Mouse (Mus musculus): ENCODE data around the gene Adprm. TPM values are rescaled to one million over a fixed set of nuclear protein-coding genes. Genes with fewer than 3 reads are reported as not detected.
"Not testable (repeated sequence)": the region's sequence is repeated elsewhere in the genome, so short reads cannot be mapped to it uniquely, and the experiment has no call there.

Adprm gene
- 10 to 100 TPM; 13.9 to 15.8 TPM for total RNA-seq (2021)

DNA sequence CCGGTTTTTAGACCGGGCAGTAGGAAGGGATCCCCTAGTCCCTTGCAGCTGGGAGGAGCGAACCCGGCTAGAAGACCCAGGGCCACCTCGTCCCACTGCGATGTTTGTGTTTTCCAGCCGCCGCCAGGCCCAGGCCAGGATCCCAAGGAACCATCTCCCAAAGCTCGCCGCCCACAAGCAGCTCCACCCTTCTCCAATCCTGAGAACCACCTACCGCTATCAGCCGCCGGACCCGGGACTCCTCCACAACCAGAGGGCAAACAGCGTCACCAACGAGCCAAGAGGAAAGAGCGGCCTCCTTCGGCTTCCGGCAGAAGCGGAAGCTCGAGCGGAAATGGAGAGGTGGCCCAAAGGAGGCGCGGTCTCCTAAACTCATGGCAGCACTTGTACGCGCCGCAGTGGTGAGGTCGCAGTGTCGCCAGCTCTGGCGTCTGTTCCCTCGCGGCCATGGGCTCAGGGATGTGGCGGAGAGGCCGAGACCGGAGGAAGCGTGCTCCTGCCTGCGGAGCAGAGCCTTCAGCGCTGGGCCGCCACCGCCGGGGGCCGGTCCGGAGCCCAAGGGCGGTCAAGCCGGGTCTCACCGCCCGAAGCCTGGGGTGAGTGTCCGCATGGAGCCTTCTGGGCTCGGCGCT lies at the start of gene Adprm, which contains the start of gene Sco1:
Gene Adprm (minus strand): TSS at position 274 of the 632 bp plus-strand sequence.
Gene Sco1 (plus strand): TSS at position 350 of the 632 bp plus-strand sequence.
- peak; percentile 89 for DNase-seq

DNA sequence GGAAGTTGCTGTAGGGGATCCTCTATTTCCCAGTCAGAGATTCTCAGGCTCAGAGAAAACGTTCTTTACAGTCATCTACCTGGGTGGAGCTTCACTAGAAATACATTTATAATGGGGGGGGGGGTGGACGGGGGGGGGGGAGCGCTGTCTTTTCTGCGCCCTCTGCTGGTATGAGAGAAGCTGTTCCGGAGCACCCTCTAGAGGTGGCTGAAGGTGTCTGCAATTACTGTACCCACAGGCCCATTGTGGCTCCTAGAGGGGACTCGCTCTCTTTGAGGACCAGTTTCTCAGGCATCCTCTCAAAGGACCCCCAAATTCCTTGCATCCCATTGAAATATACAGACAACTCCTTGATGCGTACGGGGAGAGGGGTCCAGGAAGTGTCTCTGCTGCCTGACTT lies 49.3 kb upstream of the Adprm start:
- peak; percentile 72 for DNase-seq

DNA sequence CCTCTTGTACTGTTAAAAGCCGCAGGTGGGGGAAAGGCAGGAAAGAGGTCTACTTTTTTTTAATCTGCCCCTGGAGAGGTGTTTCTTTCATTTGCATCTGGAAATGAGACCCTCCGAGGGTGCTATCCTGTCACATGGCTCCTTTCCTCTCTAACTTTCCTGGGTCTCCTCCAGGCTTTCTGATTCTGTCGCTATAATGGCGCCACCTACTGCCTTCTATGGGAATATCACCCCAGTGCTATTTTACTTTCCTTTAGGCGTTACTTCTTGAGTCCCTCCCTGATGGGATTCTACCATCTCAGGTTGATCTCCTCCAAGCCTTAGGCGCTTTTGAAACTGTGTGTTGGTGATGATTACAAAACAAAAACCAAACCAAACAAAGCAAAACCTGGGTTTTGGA lies 47.8 kb upstream of the Adprm start:
- peak; percentile 55 for DNase-seq

DNA sequence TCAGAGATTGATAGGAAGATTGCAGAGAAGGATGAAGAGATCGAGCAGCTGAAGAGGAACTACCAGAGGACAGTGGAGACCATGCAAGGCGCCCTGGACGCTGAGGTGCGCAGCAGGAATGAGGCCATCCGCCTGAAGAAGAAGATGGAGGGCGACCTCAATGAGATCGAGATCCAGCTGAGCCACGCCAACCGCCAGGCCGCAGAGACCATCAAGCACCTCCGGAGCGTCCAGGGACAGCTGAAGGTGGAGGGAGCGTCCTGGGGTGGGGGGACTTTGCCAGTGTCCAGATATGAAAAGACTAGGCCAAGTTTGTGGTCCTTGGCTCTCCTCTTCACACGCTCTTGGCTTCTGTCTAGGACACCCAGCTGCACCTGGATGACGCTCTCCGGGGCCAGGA lies 46.8 kb upstream of the Adprm start:
- DNase-seq, result no peak

DNA sequence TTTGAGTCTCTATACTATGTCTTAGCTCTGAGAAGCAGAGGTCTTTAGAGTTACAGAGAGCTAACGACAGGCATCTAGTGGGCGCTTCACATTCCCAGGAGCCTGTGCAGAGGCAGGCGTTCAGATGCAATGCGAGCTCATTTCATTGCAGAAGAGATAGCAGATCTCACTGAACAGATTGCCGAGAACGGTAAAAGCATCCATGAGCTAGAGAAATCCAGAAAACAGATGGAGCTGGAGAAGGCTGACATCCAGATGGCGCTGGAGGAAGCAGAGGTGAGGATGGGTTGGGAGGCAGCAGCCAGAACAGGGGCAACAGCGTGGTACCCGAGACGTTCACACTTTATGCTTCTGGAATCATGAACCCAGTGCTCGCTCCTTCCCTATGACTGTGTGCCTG lies 46.0 kb upstream of the Adprm start:
- DNase-seq, result no peak

DNA sequence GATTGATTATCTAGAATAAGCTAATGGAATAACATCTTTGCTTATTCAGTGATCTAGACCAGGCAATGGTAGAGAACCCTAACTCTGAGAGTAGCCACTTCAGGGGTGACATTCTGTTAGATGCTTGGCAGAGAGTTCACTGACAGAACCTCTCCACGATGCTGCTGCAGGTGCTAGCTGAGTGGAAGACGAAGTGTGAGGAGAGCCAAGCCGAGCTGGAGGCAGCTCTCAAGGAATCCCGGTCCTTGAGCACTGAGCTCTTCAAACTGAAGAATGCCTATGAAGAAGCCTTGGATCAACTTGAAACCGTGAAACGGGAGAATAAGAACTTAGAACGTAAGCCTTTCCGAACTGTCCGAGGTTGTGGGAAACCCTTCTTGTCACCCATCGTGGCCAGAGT lies 45.3 kb upstream of the Adprm start:
- DNase-seq, result no peak

DNA sequence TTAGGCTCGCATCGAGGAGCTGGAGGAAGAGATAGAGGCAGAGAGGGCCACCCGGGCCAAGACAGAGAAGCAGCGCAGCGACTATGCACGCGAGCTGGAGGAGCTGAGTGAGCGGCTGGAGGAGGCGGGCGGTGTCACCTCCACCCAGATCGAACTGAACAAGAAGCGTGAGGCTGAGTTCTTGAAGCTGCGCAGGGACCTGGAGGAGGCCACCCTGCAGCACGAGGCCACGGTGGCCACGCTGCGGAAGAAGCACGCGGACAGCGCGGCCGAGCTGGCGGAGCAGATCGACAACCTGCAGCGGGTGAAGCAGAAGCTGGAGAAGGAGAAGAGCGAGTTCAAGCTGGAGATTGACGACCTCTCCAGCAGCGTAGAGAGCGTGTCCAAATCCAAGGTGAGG lies 42.1 kb upstream of the Adprm start:
- DNase-seq, result no peak

DNA sequence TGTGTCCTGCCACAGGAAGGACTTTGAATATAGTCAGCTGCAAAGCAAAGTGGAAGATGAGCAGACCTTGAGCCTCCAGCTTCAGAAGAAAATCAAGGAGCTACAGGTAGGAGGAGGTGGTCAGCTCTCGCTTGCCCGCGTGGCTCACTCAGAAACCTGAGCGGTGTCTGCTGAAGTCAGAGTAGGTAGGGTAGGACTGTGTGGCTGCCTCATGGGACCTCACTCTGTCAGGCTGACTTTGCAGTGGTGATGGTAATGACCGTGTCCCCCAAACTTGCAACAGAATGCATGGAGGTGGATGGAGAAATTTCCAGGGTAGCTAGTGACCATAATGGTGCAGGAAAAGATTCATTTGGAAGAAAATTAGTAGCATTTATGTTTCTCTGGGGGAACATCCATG lies 41.3 kb upstream of the Adprm start:
- no peak for DNase-seq

DNA sequence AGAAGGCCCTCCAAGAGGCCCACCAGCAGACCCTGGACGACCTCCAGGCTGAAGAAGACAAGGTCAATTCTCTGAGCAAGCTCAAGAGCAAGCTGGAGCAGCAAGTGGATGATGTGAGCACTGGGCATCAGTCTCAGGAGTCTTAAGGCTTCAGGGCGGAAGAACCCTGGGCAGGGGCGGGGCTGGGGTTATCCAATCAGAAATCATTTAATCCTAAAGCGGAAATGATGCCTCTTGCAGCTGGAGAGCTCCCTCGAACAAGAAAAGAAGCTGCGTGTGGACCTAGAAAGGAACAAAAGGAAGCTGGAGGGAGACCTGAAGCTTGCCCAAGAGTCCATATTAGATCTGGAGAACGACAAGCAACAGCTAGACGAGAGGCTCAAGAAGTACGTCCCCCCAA lies 40.8 kb upstream of the Adprm start:
- DNase-seq, result no peak

DNA sequence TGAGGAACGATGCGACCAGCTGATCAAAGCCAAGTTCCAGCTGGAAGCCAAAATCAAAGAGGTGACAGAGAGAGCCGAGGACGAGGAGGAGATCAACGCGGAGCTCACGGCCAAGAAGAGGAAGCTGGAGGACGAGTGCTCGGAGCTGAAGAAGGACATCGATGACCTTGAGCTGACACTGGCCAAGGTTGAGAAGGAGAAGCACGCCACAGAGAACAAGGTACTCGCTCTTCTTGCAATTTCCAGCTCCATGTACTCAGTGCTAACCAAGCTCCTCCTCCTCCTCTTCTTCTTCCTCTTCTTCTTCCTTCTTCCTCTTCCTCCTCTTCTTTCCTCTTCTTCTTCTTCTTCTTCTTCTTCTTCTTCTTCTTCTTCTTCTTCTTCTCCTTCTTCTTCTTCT lies 40.0 kb upstream of the Adprm start:
- DNase-seq, result not testable (repeated sequence)

DNA sequence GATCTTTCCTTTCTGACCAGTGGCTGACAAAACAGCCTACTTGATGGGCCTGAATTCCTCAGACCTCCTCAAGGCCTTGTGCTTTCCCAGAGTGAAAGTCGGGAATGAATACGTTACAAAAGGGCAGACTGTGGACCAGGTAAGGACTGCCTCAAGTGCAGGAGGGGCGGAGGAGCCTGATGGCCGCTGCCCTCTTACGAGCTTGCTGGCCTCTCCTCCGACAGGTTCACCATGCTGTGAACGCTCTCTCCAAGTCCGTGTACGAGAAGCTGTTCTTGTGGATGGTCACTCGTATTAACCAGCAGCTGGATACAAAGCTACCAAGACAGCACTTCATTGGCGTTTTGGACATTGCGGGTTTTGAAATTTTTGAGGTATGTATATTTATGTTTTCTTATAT lies 34.8 kb upstream of the Adprm start:
- DNase-seq, result no peak

DNA sequence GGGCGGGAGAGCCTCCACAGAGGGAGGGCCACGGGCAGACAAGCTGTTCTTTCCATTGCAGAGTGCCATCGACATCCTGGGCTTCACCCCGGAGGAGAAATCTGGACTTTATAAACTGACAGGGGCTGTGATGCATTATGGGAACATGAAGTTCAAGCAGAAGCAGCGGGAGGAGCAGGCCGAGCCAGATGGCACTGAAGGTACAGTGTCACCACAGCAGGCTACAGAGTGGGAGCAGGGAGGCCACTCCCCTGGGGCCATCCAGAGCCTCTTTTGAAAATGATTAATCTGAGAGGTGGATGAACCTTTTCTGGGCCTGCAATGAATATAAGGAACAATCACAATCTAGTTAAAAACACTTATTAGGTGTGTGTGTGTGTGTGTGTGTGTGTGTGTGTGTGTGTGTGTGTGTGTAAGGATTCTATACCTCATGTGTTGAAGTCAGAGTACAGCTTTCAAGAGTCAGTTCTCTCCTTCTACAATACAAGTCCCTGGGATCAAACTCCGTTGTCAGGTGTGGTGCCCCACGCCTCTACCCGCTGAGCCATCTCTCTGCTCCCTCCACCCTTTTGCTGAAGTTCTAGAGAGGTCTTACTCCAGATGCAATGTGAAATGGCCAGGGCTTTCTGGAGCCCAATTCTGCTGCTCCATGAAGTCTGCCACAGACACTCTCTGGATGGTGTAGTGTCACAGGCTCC lies 34.2 kb upstream of the Adprm start:
- DNase-seq, result no peak

DNA sequence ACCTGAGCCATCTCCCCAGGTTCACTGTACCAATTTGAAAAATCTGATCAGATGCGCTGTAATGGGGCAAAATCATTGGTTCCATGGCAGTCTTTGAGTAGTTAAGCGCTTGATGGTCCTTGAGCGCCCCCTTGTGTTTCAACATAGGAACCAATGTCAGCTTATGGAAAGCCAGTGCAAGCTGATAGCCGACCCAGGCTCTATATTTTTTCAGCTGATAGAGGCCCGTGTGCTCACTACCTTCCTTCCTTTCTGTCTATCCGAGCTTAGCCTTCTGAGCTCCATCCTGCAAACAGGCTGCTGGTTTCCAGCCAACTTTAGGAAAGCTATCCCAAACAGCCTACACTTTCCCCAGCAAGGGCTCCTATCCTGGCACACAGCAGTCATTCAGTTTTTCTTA lies 33.1 kb upstream of the Adprm start:
- peak; percentile 76 for DNase-seq

DNA sequence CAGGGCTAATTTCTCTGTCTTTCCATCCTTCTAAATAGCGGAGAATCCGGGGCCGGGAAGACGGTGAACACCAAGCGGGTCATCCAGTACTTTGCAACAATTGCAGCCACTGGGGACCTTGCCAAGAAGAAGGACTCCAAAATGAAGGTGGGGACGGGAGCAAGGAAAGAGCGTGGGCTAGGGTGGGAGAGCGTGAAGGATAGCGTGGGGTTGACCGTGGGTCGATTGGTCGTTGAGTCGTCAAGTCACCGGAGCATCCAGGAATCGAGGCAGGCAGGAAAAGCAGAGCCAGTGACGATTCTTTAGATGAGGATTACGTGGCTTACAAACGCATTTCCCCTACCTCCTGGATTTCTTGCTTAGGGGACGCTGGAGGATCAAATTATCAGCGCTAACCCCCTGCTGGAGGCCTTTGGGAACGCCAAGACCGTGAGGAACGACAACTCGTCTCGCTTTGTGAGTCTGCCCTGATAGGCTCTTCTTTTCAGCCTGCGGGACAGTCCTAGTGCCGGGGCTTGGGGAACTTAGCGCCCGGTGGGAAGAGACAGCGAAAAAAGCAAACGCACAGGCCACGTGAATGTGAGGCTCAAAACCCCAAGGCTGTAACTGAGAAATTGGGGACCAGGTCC lies 31.4 kb upstream of the Adprm start:
- DNase-seq, result no peak

DNA sequence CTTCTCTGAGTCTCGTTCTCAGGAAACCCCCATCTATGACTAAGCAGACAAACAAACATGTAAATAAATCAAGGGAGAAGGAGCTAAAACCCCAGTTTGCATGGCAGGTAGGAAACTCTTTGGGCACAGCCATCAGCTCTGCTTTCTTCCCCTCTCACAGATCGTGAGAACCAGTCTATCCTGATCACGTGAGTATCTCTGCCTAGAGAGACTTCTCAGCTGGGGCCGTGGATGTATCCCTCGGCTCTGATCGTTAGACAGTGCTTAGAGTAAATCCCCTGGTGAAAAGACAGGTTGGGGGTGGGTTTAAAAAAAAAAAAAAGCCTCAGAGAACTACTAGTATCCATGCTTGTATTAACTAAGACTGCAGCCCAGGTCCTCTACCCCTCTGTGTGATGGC lies 30.8 kb upstream of the Adprm start:
- DNase-seq, result no peak

DNA sequence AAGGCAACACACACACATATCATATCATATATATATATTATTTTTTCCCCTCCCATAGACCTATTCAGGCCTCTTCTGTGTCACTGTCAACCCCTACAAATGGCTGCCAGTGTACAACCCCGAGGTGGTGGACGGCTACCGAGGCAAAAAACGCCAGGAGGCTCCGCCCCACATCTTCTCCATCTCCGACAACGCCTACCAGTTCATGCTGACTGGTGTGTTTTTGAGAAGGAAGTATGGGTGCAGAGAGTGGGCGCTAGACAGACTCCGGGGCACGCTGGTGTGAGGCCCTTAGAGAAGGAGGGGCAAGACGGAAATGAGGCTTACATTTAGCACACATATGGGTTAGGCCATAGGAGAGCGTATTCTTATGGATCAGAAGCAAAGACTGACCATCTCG lies 30.4 kb upstream of the Adprm start:
- no peak for DNase-seq

DNA sequence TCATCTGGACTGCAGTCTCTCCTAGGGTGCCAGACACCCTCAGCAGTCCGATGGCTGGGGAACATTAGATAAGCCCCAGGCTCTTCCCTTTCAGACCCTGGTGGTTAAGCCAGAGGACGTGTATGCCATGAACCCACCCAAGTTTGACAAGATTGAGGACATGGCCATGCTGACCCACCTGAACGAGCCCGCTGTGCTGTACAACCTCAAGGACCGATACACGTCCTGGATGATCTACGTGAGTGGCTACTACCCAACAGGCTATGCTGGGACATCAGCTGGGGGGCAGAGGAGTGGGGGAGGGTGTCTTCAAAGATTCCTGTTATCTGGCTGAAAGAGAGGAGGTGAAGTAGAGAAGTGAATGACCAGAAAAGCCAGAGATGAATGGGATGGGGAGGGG lies 29.8 kb upstream of the Adprm start:
- no peak for DNase-seq

DNA sequence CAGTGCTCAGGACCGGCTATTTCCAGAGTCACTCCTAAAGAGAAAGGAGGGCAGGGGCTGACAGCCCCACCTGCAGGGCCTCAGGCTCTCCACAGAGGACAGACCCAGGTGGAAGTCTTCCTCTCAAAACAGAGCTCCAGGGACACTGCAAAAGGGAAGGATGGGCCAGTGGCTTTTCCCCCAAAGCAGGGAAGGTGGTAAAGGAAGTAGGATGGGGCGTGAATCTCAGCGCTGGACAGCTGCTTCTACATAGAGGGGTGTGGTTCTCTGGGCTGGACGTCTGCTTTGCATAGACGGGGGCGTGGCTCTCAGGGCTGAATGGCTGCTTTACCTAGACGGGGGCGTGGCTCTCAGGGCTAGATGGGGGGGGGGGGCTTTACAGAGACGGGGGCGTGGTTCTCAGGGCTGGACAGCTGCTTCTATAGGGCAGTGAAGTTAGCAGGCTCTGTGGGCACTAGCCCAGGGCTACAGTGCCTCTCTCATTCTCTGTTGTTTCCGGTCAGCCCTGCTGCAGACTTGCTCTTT lies 28.8 kb upstream of the Adprm start:
- DNase-seq, result peak; percentile 32

DNA sequence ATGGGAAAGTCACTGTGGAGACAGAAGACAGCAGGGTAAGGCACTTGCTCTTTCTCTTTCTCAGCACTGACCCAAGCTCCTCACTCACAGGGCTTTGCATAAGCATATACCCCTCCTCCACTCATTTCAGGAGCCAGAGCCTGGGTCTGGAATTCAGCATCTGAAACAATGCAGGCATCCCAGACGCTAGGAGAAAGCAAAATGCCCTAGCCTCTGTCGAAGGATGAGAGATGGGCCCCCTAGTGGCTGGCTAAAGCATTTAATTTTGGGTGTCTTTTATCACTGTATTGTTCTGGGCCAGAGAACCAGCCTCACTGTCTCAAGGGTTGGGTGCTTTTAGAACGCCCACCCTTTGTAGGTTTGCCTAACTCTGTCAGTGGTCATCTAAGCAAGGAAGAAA lies 27.8 kb upstream of the Adprm start:
- DNase-seq, result peak; percentile 72

DNA sequence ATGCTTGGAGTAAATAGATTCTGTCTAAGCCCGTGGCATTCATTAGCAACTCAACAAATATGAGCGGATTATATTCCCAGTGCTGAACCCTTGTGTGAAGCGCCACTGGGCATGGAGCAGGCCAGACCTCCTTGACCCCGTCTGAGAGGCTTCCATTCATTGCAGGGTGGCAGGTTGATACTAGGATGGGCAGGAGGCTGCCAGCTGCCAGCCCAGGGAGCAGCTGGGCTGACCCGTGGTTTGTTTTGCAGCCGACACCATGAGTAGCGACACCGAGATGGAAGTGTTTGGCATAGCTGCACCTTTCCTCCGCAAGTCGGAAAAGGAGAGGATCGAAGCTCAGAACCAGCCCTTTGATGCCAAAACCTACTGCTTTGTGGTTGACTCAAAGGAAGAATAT lies 27.3 kb upstream of the Adprm start:
- DNase-seq, result no peak

DNA sequence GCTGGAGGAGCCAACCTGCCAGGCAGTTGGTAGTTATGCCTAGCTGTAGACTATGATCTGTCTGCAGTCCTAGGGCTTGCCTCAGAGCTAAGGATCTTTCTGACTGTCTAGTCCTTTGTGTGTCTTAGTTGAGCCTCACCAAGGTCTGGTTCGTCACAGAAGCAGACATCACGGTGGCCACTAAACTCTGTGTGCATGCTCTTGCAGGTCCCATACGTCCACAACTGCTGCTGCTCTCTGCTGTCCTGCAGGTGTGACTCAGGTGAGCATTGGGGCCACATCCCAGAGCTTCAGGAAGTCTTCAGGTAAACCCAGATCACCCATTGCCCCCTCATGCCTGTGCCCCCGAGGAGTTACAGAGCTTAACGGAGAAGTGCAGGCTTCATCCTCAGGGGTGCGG lies 26.5 kb upstream of the Adprm start:
- DNase-seq, result no peak

DNA sequence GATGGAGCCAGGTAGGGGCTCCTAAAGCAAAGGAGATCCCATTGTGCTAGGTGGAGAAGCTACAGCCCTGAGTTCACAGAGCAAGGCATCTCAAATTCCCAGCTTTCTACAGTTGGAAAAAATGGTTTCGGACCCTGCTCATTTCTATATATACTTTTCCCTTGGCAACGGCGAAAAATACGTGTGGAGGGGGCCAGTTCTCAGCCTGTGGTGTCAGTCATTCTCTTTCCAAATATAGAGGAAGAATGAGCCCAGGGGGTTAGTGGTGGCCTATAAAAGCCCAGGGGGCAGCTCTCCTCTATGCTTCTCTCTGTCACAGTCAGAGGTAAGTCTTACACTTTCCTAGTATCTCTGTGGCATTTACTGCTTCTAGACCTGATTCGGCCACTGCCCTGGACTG lies 25.6 kb upstream of the Adprm start, which contains the start of gene Myh3:
Gene Myh3 (plus strand): TSS at position 301 of the 400 bp plus-strand sequence.
- no peak for DNase-seq

DNA sequence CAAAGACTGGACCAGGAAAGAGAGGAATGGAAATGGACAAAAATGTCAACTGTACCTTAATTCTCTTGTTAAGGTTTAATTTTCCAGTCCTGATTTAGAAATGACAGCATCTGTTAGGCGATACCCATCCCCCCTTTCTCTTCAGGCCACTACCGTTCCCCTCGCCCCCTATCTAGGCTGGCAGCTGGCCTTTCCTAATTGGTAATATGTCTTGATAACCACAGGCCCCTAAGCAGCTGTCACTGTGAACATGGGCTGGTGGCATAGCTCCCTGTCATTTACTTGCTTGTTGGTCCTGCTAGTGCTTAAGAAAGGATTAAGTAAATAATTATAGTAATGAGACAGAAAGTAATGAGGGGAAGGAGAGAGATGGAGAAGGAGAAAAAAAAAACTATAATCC lies 25.0 kb upstream of the Adprm start:
- DNase-seq, result no peak

DNA sequence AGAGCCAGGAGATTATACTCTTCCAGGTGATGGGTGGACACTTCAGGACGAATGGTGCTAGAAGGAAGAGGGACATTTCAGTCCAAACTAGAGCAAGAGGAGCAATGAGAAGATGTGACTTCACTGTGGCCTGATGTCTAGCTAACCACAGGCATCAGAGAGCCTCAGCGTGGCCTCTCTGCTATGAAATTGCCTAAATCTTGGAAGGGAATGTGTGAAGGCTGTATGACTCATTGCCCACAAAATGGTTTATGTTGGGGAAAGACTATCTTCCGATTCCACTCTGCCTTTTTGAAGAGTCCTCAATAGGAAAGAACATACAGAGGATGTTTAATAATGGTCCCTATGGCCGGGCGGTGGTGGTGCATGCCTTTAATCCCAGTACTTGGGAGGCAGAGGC lies 24.4 kb upstream of the Adprm start:
- DNase-seq, result no peak

Data from heart, postnatal 4 days (tissue).